Mouse (Mus musculus): ENCODE measurements around the gene Gm13287. TPM values are rescaled to one million over a fixed set of nuclear protein-coding genes. Genes with fewer than 3 reads are reported as not detected.

Gm13287 gene
- polyA plus RNA-seq, 2 experiments: not detected

DNA sequence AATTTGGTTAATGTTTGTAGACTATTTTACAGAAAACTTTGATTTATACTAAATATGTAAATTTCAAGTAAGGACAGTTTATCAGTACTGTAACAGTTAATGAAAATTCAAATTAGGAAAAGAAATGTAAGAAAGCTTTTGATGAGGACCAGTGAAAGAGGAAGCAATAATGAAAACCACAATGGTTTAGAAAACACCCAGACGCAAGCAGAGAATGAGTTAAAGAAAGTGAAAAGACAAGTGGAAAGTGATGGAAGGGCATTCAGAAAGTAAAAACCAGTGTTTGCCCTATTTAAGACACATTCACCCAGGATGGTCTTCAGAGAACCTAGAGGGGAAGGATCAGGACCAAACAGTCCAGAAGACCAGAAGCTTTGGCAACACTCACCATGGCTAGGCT, 46.6 kb downstream of the Gm13287 start, which contains the start of gene Ifna1:
TSS of gene Ifna1 (plus strand) at position 390 of the 400 bp plus-strand sequence.
- no peak within 1 kb of the TSS for H3K9ac ChIP-seq (ENCODE audit: low read depth, low read length, severe bottlenecking)
- 59% methylated on average over 1 of the region's 1 CpGs for WGBS
- H3K9me3 ChIP-seq (ENCODE audit: control insufficient read depth, low read length): no peaks in the 10 kb centered on the region
- no peak within 1 kb of the TSS for H3K4me3 ChIP-seq (replicated peaks; ENCODE audit: low read length)
- no peaks in the 10 kb centered on the region for H3K4me1 ChIP-seq (ENCODE audit: control insufficient read depth, insufficient read depth, low read length)
- DNase-seq (ENCODE audit: low spot score) (no peak), ATAC-seq (ENCODE audit: low FRiP score, low read depth) (no peak)
- H3K36me3 ChIP-seq (ENCODE audit: control insufficient read depth, insufficient read depth, low read length): no peaks in the 10 kb centered on the region
- no peak within 1 kb of the TSS for H3K27ac ChIP-seq (replicated peaks; ENCODE audit: low read depth, low read length)
- no peak within 1 kb of the TSS for H3K4me2 ChIP-seq (replicated peaks; ENCODE audit: low read depth, low read length, severe bottlenecking)
- no peaks in the 10 kb centered on the region for H3K27me3 ChIP-seq (ENCODE audit: control insufficient read depth, insufficient read depth, low read length)
- TF ChIP-seq POLR2A (IDR thresholded peaks at IDR 0.05; ENCODE audit: borderline replicate concordance, extremely low read depth, insufficient read depth, insufficient read length): no peak

DNA sequence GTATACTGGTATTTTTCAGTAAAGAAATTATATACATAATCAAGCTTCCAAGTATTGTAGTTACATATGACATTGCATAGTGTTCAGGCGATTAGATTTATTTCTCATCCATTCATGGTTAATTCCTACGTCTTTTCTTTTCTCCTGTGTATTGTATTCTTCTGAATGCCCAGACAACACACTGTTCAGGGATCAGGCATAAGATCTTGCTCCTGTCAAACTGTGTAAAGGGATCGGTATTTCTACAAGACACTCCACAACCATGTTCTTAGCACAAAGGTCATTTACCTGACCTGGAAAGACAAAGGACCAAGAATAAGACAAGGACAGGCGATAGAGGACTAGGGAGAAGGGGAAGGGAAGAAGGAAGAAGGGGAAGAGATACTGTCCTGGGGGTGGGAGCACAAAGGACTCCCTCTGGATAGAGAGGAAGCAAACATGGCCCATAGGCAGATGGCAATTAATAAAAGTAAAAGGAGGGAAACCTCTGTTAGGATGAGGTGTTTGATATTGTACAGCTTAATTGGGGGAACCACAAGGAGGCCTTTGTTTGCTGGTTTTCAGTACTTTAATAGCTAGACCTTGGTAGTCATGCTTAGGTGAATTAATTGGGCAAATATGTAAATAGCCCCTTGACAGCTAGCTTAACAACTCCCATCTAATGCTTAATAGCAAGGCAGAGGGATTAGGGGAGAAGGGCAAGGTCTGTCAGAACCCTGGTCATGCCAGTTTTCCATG, 48.1 kb downstream of the Gm13287 start:
- no peaks in the 10 kb centered on the region for H3K27me3 ChIP-seq (ENCODE audit: control insufficient read depth, insufficient read depth, low read length)
- no peak for TF ChIP-seq POLR2A (IDR thresholded peaks at IDR 0.05; ENCODE audit: borderline replicate concordance, extremely low read depth, insufficient read depth, insufficient read length)
- DNase-seq (ENCODE audit: low spot score): no peak
- H3K4me3 ChIP-seq (replicated peaks; ENCODE audit: low read length): no peak overlapping the region
- H3K27ac ChIP-seq (replicated peaks; ENCODE audit: low read depth, low read length): no peak overlapping the region
- H3K4me2 ChIP-seq (replicated peaks; ENCODE audit: low read depth, low read length, severe bottlenecking): no peak overlapping the region
- no peaks in the 10 kb centered on the region for H3K4me1 ChIP-seq (ENCODE audit: control insufficient read depth, insufficient read depth, low read length)
- no peak overlapping the region for H3K9ac ChIP-seq (ENCODE audit: low read depth, low read length, severe bottlenecking)
- ATAC-seq (ENCODE audit: low FRiP score, low read depth): no peak
- no peaks in the 10 kb centered on the region for H3K36me3 ChIP-seq (ENCODE audit: control insufficient read depth, insufficient read depth, low read length)
- WGBS: 78% methylated on average over 4 of the region's 4 CpGs
- no peaks in the 10 kb centered on the region for H3K9me3 ChIP-seq (ENCODE audit: control insufficient read depth, low read length)

Other genes starting within 250 kb of the Gm13287 start
Only the 30 nearest of the 31 such genes appear.
- gene Ifna14, start 231.5 kb upstream of the Gm13287 start, polyA plus RNA-seq (2012; rRNA removed): not detected in 2 replicates
- not detected in 2 replicates for gene Ifna14, start 231.5 kb upstream of the Gm13287 start, polyA plus RNA-seq (2014; fragmentation: Nextera tagmentation; extraction: Ambion mirVana)
- not detected in 2 replicates for gene Ifna9, start 210.9 kb upstream of the Gm13287 start, polyA plus RNA-seq (2012; rRNA removed)
- not detected in 2 replicates for gene Ifna9, start 210.9 kb upstream of the Gm13287 start, polyA plus RNA-seq (2014; fragmentation: Nextera tagmentation; extraction: Ambion mirVana)
- gene Ifna12, start 199.9 kb upstream of the Gm13287 start, polyA plus RNA-seq (2012; rRNA removed): not detected in 2 replicates
- gene Ifna12, start 199.9 kb upstream of the Gm13287 start, polyA plus RNA-seq (2014; fragmentation: Nextera tagmentation; extraction: Ambion mirVana): not detected in 2 replicates
- gene C87499, start 168.8 kb upstream of the Gm13287 start, polyA plus RNA-seq (2012; rRNA removed): not detected in 2 replicates
- gene C87499, start 168.8 kb upstream of the Gm13287 start, polyA plus RNA-seq (2014; fragmentation: Nextera tagmentation; extraction: Ambion mirVana): not detected in 2 replicates
- gene Ifna13, start 158.8 kb upstream of the Gm13287 start, polyA plus RNA-seq (2012; rRNA removed): not detected in 2 replicates
- gene Ifna13, start 158.8 kb upstream of the Gm13287 start, polyA plus RNA-seq (2014; fragmentation: Nextera tagmentation; extraction: Ambion mirVana): not detected in 2 replicates
- gene Ifna16, start 126.3 kb upstream of the Gm13287 start, polyA plus RNA-seq (2012; rRNA removed): not detected in 2 replicates
- gene Ifna16, start 126.3 kb upstream of the Gm13287 start, polyA plus RNA-seq (2014; fragmentation: Nextera tagmentation; extraction: Ambion mirVana): not detected in 2 replicates
- gene Ifna2, start 119.3 kb upstream of the Gm13287 start, polyA plus RNA-seq (2012; rRNA removed): not detected in 2 replicates
- gene Ifna2, start 119.3 kb upstream of the Gm13287 start, polyA plus RNA-seq (2014; fragmentation: Nextera tagmentation; extraction: Ambion mirVana): not detected in 2 replicates
- gene Ifnab, start 111.9 kb upstream of the Gm13287 start, polyA plus RNA-seq (2012; rRNA removed): 0.09 TPM in 1 of 2 replicates, not detected in the other
- not detected in 2 replicates for gene Ifnab, start 111.9 kb upstream of the Gm13287 start, polyA plus RNA-seq (2014; fragmentation: Nextera tagmentation; extraction: Ambion mirVana)
- gene Gm26566, start 81.4 kb upstream of the Gm13287 start, polyA plus RNA-seq (2012; rRNA removed): 0.63 and 0.86 TPM in 2 replicates
- 0.70 and 2.0 TPM in 2 replicates for gene Gm26566, start 81.4 kb upstream of the Gm13287 start, polyA plus RNA-seq (2014; fragmentation: Nextera tagmentation; extraction: Ambion mirVana)
- gene Klhl9, start 80.8 kb upstream of the Gm13287 start, polyA plus RNA-seq (2012; rRNA removed): 41.4 and 41.6 TPM in 2 replicates
- gene Klhl9, start 80.8 kb upstream of the Gm13287 start, polyA plus RNA-seq (2014; fragmentation: Nextera tagmentation; extraction: Ambion mirVana): 127 and 137 TPM in 2 replicates
- not detected in 2 replicates for gene Gm13271, start 48.4 kb upstream of the Gm13287 start, polyA plus RNA-seq (2012; rRNA removed)
- not detected in 2 replicates for gene Gm13271, start 48.4 kb upstream of the Gm13287 start, polyA plus RNA-seq (2014; fragmentation: Nextera tagmentation; extraction: Ambion mirVana)
- 0.13 and 0.24 TPM in 2 replicates for gene Gm13283, start 43.1 kb upstream of the Gm13287 start, polyA plus RNA-seq (2012; rRNA removed)
- 0.21 TPM in 1 of 2 replicates, not detected in the other for gene Gm13283, start 43.1 kb upstream of the Gm13287 start, polyA plus RNA-seq (2014; fragmentation: Nextera tagmentation; extraction: Ambion mirVana)
- gene Gm13290, start 29.4 kb upstream of the Gm13287 start, polyA plus RNA-seq (2012; rRNA removed): not detected in 2 replicates
- 0.33 and 0.48 TPM in 2 replicates for gene Gm13290, start 29.4 kb upstream of the Gm13287 start, polyA plus RNA-seq (2014; fragmentation: Nextera tagmentation; extraction: Ambion mirVana)
- gene Gm13289, start 26.3 kb upstream of the Gm13287 start, polyA plus RNA-seq (2012; rRNA removed): not detected in 2 replicates
- gene Gm13289, start 26.3 kb upstream of the Gm13287 start, polyA plus RNA-seq (2014; fragmentation: Nextera tagmentation; extraction: Ambion mirVana): not detected in 2 replicates
- 0.16 TPM in 1 of 2 replicates, not detected in the other for gene Gm13272, start 23.4 kb upstream of the Gm13287 start, polyA plus RNA-seq (2012; rRNA removed)
- not detected in 2 replicates for gene Gm13272, start 23.4 kb upstream of the Gm13287 start, polyA plus RNA-seq (2014; fragmentation: Nextera tagmentation; extraction: Ambion mirVana)
- gene Ifnz, start 21.1 kb upstream of the Gm13287 start, polyA plus RNA-seq (2012; rRNA removed): 0.10 and 0.17 TPM in 2 replicates
- gene Ifnz, start 21.1 kb upstream of the Gm13287 start, polyA plus RNA-seq (2014; fragmentation: Nextera tagmentation; extraction: Ambion mirVana): 0.25 TPM in 1 of 2 replicates, not detected in the other
- gene Gm13276, start 17.5 kb upstream of the Gm13287 start, polyA plus RNA-seq (2012; rRNA removed): 0.14 and 0.44 TPM in 2 replicates
- not detected in 2 replicates for gene Gm13276, start 17.5 kb upstream of the Gm13287 start, polyA plus RNA-seq (2014; fragmentation: Nextera tagmentation; extraction: Ambion mirVana)
- gene Gm13277, start 14.6 kb upstream of the Gm13287 start, polyA plus RNA-seq (2012; rRNA removed): not detected in 2 replicates
- gene Gm13277, start 14.6 kb upstream of the Gm13287 start, polyA plus RNA-seq (2014; fragmentation: Nextera tagmentation; extraction: Ambion mirVana): not detected in 2 replicates
- gene Gm13278, start 11.7 kb upstream of the Gm13287 start, polyA plus RNA-seq (2012; rRNA removed): not detected in 2 replicates
- gene Gm13278, start 11.7 kb upstream of the Gm13287 start, polyA plus RNA-seq (2014; fragmentation: Nextera tagmentation; extraction: Ambion mirVana): not detected in 2 replicates
- 0.47 TPM in 1 of 2 replicates, not detected in the other for gene Gm13275, start 8.8 kb upstream of the Gm13287 start, polyA plus RNA-seq (2012; rRNA removed)
- not detected in 2 replicates for gene Gm13275, start 8.8 kb upstream of the Gm13287 start, polyA plus RNA-seq (2014; fragmentation: Nextera tagmentation; extraction: Ambion mirVana)
- gene Gm13279, start 5.9 kb upstream of the Gm13287 start, polyA plus RNA-seq (2012; rRNA removed): not detected in 2 replicates
- gene Gm13279, start 5.9 kb upstream of the Gm13287 start, polyA plus RNA-seq (2014; fragmentation: Nextera tagmentation; extraction: Ambion mirVana): not detected in 2 replicates
- not detected in 2 replicates for gene Gm13285, start 3.6 kb upstream of the Gm13287 start, polyA plus RNA-seq (2012; rRNA removed)
- 0.65 and 1.3 TPM in 2 replicates for gene Gm13285, start 3.6 kb upstream of the Gm13287 start, polyA plus RNA-seq (2014; fragmentation: Nextera tagmentation; extraction: Ambion mirVana)
- gene Gm13288, start 2.3 kb downstream of the Gm13287 start, polyA plus RNA-seq (2012; rRNA removed): 0.04 and 0.09 TPM in 2 replicates
- not detected in 2 replicates for gene Gm13288, start 2.3 kb downstream of the Gm13287 start, polyA plus RNA-seq (2014; fragmentation: Nextera tagmentation; extraction: Ambion mirVana)
- not detected in 2 replicates for gene Ifna7, start 13.0 kb downstream of the Gm13287 start, polyA plus RNA-seq (2012; rRNA removed)
- not detected in 2 replicates for gene Ifna7, start 13.0 kb downstream of the Gm13287 start, polyA plus RNA-seq (2014; fragmentation: Nextera tagmentation; extraction: Ambion mirVana)
- gene Ifna11, start 16.7 kb downstream of the Gm13287 start, polyA plus RNA-seq (2012; rRNA removed): not detected in 2 replicates
- not detected in 2 replicates for gene Ifna11, start 16.7 kb downstream of the Gm13287 start, polyA plus RNA-seq (2014; fragmentation: Nextera tagmentation; extraction: Ambion mirVana)
- not detected in 2 replicates for gene Ifna6, start 24.2 kb downstream of the Gm13287 start, polyA plus RNA-seq (2012; rRNA removed)
- not detected in 2 replicates for gene Ifna6, start 24.2 kb downstream of the Gm13287 start, polyA plus RNA-seq (2014; fragmentation: Nextera tagmentation; extraction: Ambion mirVana)
- gene Ifna5, start 32.3 kb downstream of the Gm13287 start, polyA plus RNA-seq (2012; rRNA removed): not detected in 2 replicates
- gene Ifna5, start 32.3 kb downstream of the Gm13287 start, polyA plus RNA-seq (2014; fragmentation: Nextera tagmentation; extraction: Ambion mirVana): not detected in 2 replicates
- gene Ifna4, start 38.6 kb downstream of the Gm13287 start, polyA plus RNA-seq (2012; rRNA removed): not detected in 2 replicates
- not detected in 2 replicates for gene Ifna4, start 38.6 kb downstream of the Gm13287 start, polyA plus RNA-seq (2014; fragmentation: Nextera tagmentation; extraction: Ambion mirVana)
- not detected in 2 replicates for gene Ifna1, start 46.8 kb downstream of the Gm13287 start, polyA plus RNA-seq (2012; rRNA removed)
- not detected in 2 replicates for gene Ifna1, start 46.8 kb downstream of the Gm13287 start, polyA plus RNA-seq (2014; fragmentation: Nextera tagmentation; extraction: Ambion mirVana)
- gene Ifne, start 76.9 kb downstream of the Gm13287 start, polyA plus RNA-seq (2012; rRNA removed): not detected in 2 replicates
- not detected in 2 replicates for gene Ifne, start 76.9 kb downstream of the Gm13287 start, polyA plus RNA-seq (2014; fragmentation: Nextera tagmentation; extraction: Ambion mirVana)

Measured in limb, embryonic 14.5 days (tissue).